Mouse (Mus musculus) MEL (cell line): ENCODE results near the gene Drg1. TPM values are rescaled to one million over a fixed set of nuclear protein-coding genes. Genes with fewer than 3 reads are reported as not detected.

Experiments used
- DNase-seq: peaks from one replicate; pipeline ENCODE4 v3.0.0; 2011; ENCODE audit warnings: low read depth, low spot score
- H3K27ac ChIP-seq: 2 replicates; pipeline ENCODE4 v1.5.1; 2012; ENCODE audit warnings: low read depth, mild to moderate bottlenecking, control low read depth, low read length, moderate library complexity; ENCODE audit not compliant: control insufficient read depth
- H3K27me3 ChIP-seq, 2 experiments: fragments of 150-350 bp in 1 of 2; sonication (generic) in 1 of 2; 2 replicates each; pipeline ENCODE4 v1.6.1; 2012; ENCODE audit warnings: low read length in 2 of 2, mild to moderate bottlenecking in 2 of 2, improper control_type of control experiment in 1 of 2, moderate library complexity in 1 of 2; ENCODE audit not compliant: insufficient read depth in 2 of 2, control insufficient read depth in 1 of 2
- H3K36me3 ChIP-seq, 2 experiments: 2 replicates each; pipeline ENCODE4 v1.6.1; 2012 to 2014; ENCODE audit warnings: low read length in 2 of 2, improper control_type of control experiment in 1 of 2, inconsistent platforms in 1 of 2, mild to moderate bottlenecking in 1 of 2; ENCODE audit not compliant: insufficient read depth in 2 of 2, control insufficient read depth in 1 of 2
- H3K4me1 ChIP-seq, 2 experiments: fragments of 150-350 bp in 1 of 2; sonication (generic) in 1 of 2; 2 replicates each; pipeline ENCODE4 v1.6.1; 2012; ENCODE audit warnings: low read length in 2 of 2, improper control_type of control experiment in 1 of 2, mild to moderate bottlenecking in 1 of 2; ENCODE audit not compliant: insufficient read depth in 2 of 2, control insufficient read depth in 1 of 2
- H3K4me3 ChIP-seq, 2 experiments: fragments of 150-350 bp in 1 of 2; sonication (generic) in 1 of 2; 2 replicates each; pipeline ENCODE4 v1.5.1; 2012; ENCODE audit warnings: low read depth in 2 of 2, low read length in 2 of 2, mild to moderate bottlenecking in 2 of 2, moderate library complexity in 2 of 2, control low read depth in 1 of 2, improper control_type of control experiment in 1 of 2; ENCODE audit not compliant: control insufficient read depth in 1 of 2, insufficient read depth in 1 of 2
- H3K79me2 ChIP-seq: 2 replicates; pipeline ENCODE4 v1.6.1; 2012; ENCODE audit warnings: mild to moderate bottlenecking, low read length, moderate library complexity; ENCODE audit not compliant: control insufficient read depth, poor library complexity, insufficient read depth
- H3K9ac ChIP-seq: 2 replicates; pipeline ENCODE4 v1.6.1; 2012; ENCODE audit warnings: low read depth, mild to moderate bottlenecking, control low read depth, low read length, moderate library complexity; ENCODE audit not compliant: control insufficient read depth, poor library complexity, severe bottlenecking
- H3K9me3 ChIP-seq: fragments of 150-350 bp; sonication (generic); replicated peaks from 2 replicates; pipeline ENCODE4 v1.6.1; 2012; ENCODE audit warnings: mild to moderate bottlenecking, low read length, improper control_type of control experiment, moderate library complexity; ENCODE audit not compliant: insufficient read depth
- BHLHE40 ChIP-seq: IDR thresholded peaks from 2 replicates; pipeline ENCODE4 v1.6.1; 2012; ENCODE audit warnings: low read depth, mild to moderate bottlenecking, inconsistent platforms, low read length, improper control_type of control experiment, borderline replicate concordance
- CHD2 ChIP-seq: IDR thresholded peaks from 2 replicates; pipeline ENCODE4 v1.6.1; 2011; ENCODE audit warnings: low read length, improper control_type of control experiment
- CTCF ChIP-seq, 3 experiments: IDR thresholded peaks in 2 of 3; conservative IDR thresholded peaks in 1 of 3; 2 replicates each; pipeline ENCODE4 v1.5.1; 2011 to 2012; ENCODE audit warnings: low read length in 3 of 3, low read depth in 2 of 3, mild to moderate bottlenecking in 2 of 3, improper control_type of control experiment in 1 of 3, inconsistent platforms in 1 of 3, mixed read lengths in 1 of 3, moderate library complexity in 1 of 3; ENCODE audit not compliant: control insufficient read depth in 1 of 3, insufficient read depth in 1 of 3, poor library complexity in 1 of 3, severe bottlenecking in 1 of 3
- E2F4 ChIP-seq: IDR thresholded peaks from 2 replicates; pipeline ENCODE4 v1.6.1; 2011; ENCODE audit warnings: low read depth, low read length, improper control_type of control experiment, borderline replicate concordance
- ELF1 ChIP-seq: IDR thresholded peaks from 2 replicates; pipeline ENCODE4 v1.6.1; 2014; ENCODE audit warnings: low read depth, mild to moderate bottlenecking, inconsistent platforms, low read length, improper control_type of control experiment, moderate library complexity
- EP300 ChIP-seq, 2 experiments: IDR thresholded peaks; 2 replicates each; pipeline ENCODE4 v1.6.1; 2011; ENCODE audit warnings: improper control_type of control experiment in 2 of 2, low read length in 2 of 2, low read depth in 1 of 2, mild to moderate bottlenecking in 1 of 2
- ETS1 ChIP-seq: IDR thresholded peaks from 2 replicates; pipeline ENCODE4 v1.6.1; 2012; ENCODE audit warnings: low read depth, mild to moderate bottlenecking, inconsistent platforms, low read length, improper control_type of control experiment, moderate library complexity
- GATA1 ChIP-seq: IDR thresholded peaks from 2 replicates; pipeline ENCODE4 v1.6.1; 2011; ENCODE audit warnings: low read depth, low read length, improper control_type of control experiment
- KAT2A ChIP-seq: conservative IDR thresholded peaks from 2 replicates; pipeline ENCODE4 v1.6.1; 2012; ENCODE audit warnings: low read depth, low read length, improper control_type of control experiment, inconsistent platforms
- MAFK ChIP-seq: IDR thresholded peaks from 2 replicates; pipeline ENCODE4 v1.6.1; 2011; ENCODE audit warnings: low read depth, mild to moderate bottlenecking, low read length, improper control_type of control experiment, borderline replicate concordance
- MAX ChIP-seq: IDR thresholded peaks from 2 replicates; pipeline ENCODE4 v1.6.1; 2011; ENCODE audit warnings: low read length, improper control_type of control experiment
- MAZ ChIP-seq: IDR thresholded peaks from 2 replicates; pipeline ENCODE4 v1.6.1; 2012; ENCODE audit warnings: low read depth, mild to moderate bottlenecking, inconsistent platforms, low read length, improper control_type of control experiment
- MYB ChIP-seq: IDR thresholded peaks from 2 replicates; pipeline ENCODE4 v1.6.1; 2011; ENCODE audit warnings: mild to moderate bottlenecking, low read depth, low read length, improper control_type of control experiment
- MYC ChIP-seq: IDR thresholded peaks from 2 replicates; pipeline ENCODE4 v1.6.1; 2011; ENCODE audit warnings: low read depth, mild to moderate bottlenecking, low read length, improper control_type of control experiment, moderate library complexity
- NELFE ChIP-seq: IDR thresholded peaks from 2 replicates; pipeline ENCODE4 v1.6.1; 2011; ENCODE audit warnings: low read depth, low read length, improper control_type of control experiment
- POLR2AphosphoS2 ChIP-seq: IDR thresholded peaks from 2 replicates; pipeline ENCODE4 v1.6.1; 2011; ENCODE audit warnings: low read length, improper control_type of control experiment
- RCOR1 ChIP-seq: IDR thresholded peaks from 2 replicates; pipeline ENCODE4 v1.6.1; 2012; ENCODE audit warnings: low read depth, mild to moderate bottlenecking, inconsistent platforms, low read length, improper control_type of control experiment
- SIN3A ChIP-seq: IDR thresholded peaks from 2 replicates; pipeline ENCODE4 v1.6.1; 2012; ENCODE audit warnings: low read length, improper control_type of control experiment, inconsistent platforms
- UBTF ChIP-seq: IDR thresholded peaks from 2 replicates; pipeline ENCODE4 v1.6.1; 2012; ENCODE audit warnings: low read depth, mild to moderate bottlenecking, inconsistent platforms, low read length, improper control_type of control experiment, moderate library complexity, borderline replicate concordance; ENCODE audit not compliant: insufficient read depth
- USF1 ChIP-seq: IDR thresholded peaks from 2 replicates; pipeline ENCODE4 v1.6.1; 2014; ENCODE audit warnings: low read depth, mild to moderate bottlenecking, inconsistent platforms, low read length, improper control_type of control experiment, moderate library complexity
- USF2 ChIP-seq, 2 experiments: IDR thresholded peaks; 2 replicates each; pipeline ENCODE4 v1.6.1; 2011 to 2012; ENCODE audit warnings: improper control_type of control experiment in 2 of 2, low read length in 2 of 2, borderline replicate concordance in 1 of 2, inconsistent platforms in 1 of 2, low read depth in 1 of 2, mild to moderate bottlenecking in 1 of 2; ENCODE audit not compliant: insufficient read depth in 1 of 2
- ZC3H11A ChIP-seq: IDR thresholded peaks from 2 replicates; pipeline ENCODE4 v1.6.1; 2012; ENCODE audit warnings: low read depth, mild to moderate bottlenecking, inconsistent platforms, low read length, improper control_type of control experiment
- ZKSCAN1 ChIP-seq: IDR thresholded peaks from 2 replicates; pipeline ENCODE4 v1.6.1; 2012; ENCODE audit warnings: low read depth, mild to moderate bottlenecking, inconsistent platforms, low read length, improper control_type of control experiment, moderate library complexity
- ZMIZ1 ChIP-seq: IDR thresholded peaks from 2 replicates; pipeline ENCODE4 v1.6.1; 2012; ENCODE audit warnings: low read depth, mild to moderate bottlenecking, inconsistent platforms, low read length, improper control_type of control experiment, moderate library complexity
- polyA plus RNA-seq, 2 experiments: library from polyadenylated mRNA; stranded (reverse) in 1 of 2; unstranded in 1 of 2; fragments of >175 nt in 1 of 2; fragments of >200 nt in 1 of 2; gene quantifications; 2 replicates each; pipeline versions ENCODE4 v1.2.1 to v1.2.4; 2012; ENCODE audit warnings: low replicate concordance in 2 of 2, low read depth in 1 of 2; ENCODE audit not compliant: insufficient read length in 2 of 2, insufficient read depth in 1 of 2, missing spikeins in 1 of 2
- total RNA-seq: library from RNA; depleted of rRNA; stranded (reverse); fragments of 300-350 nt; gene quantifications from 2 replicates; pipeline ENCODE4 v1.2.3, GENCODE M21; 2012

Gene Drg1
- total and polyA plus RNA-seq, 3 experiments, result 161 to 1,664 (median 212) TPM

- peak; percentile 31; the same call in 1 of the 2 replicates for TF ChIP-seq BHLHE40
Observed at GRCm38 (mm10) chr11:3313294-3313693, 47.1 kb upstream of the Drg1 start (continued).

- TF ChIP-seq UBTF (no peak), ZC3H11A (peak; percentile 4; the same call in 1 of the 2 replicates), SIN3A (no peak; the same call in 1 of the 2 replicates), E2F4 (no peak), EP300 (IDR thresholded peaks at IDR 0.05; ENCODE audit: low read depth in 1 of 2, low read length in 2 of 2) (peak; percentile 1 to 53; a peak in 2 of 4 replicates), NELFE (no peak; the same call in 1 of the 2 replicates), ZKSCAN1 (no peak), CTCF (IDR thresholded peaks at IDR 0.05 in 2 of 3, conservative IDR thresholded peaks at IDR 0.05 in 1 of 3; ENCODE audit: control insufficient read depth in 1 of 3, insufficient read depth in 1 of 3, low read depth in 2 of 3, low read length in 3 of 3, poor library complexity in 1 of 3, severe bottlenecking in 1 of 3) (no peak), USF1 (no peak), ZMIZ1 (no peak), MYC (no peak; the same call in 1 of the 2 replicates), USF2 (IDR thresholded peaks at IDR 0.05; ENCODE audit: borderline replicate concordance in 1 of 2, insufficient read depth in 1 of 2, low read depth in 1 of 2, low read length in 2 of 2) (no peak), RCOR1 (0 out of 2 replicates have a peak, but pooled peaks have one; percentile 9), GATA1 (no peak), MYB (0 out of 2 replicates have a peak, but pooled peaks have one; percentile 23), POLR2AphosphoS2 (0 out of 2 replicates have a peak, but pooled peaks have one; percentile 6), ELF1 (0 out of 2 replicates have a peak, but pooled peaks have one; percentile 6), CHD2 (no peak), MAZ (no peak), MAFK (no peak), MAX (0 out of 2 replicates have a peak, but pooled peaks have one; percentile 49), ETS1 (no peak), KAT2A (no peak)
- H3K79me2 ChIP-seq, result no peaks in the 10 kb centered on the region
- H3K9me3 ChIP-seq, result no peaks in the 10 kb centered on the region
- peak overlapping the region; percentile 78 for H3K27ac ChIP-seq
- H3K36me3 ChIP-seq, result peaks cover 7 to 47% of the 10 kb centered on the region in 2 experiments
- peak; percentile 50 for DNase-seq
- no peak overlapping the region for H3K4me3 ChIP-seq
- peak overlapping the region; percentile 13; the same call in 1 of the 2 replicates for H3K9ac ChIP-seq
- no peaks in the 10 kb centered on the region for H3K27me3 ChIP-seq
- peaks cover 35 to 47% of the 10 kb centered on the region in 2 experiments for H3K4me1 ChIP-seq
Observed at GRCm38 (mm10) chr11:3311586-3312347, 45.6 kb upstream of the Drg1 start.
